Mouse (Mus musculus): Measurements from ENCODE around the gene Tbc1d15. TPM values are rescaled to one million over a fixed set of nuclear protein-coding genes. Genes with fewer than 3 reads are reported as not detected.
A peak's percentile ranks its signal among the peaks of the same experiment; 100 is the strongest.

Tbc1d15 gene
- total RNA-seq, 2 experiments from 2014 or later = 35.4 to 43.9 TPM

GRCm38 (mm10) chr10:115175591-115175991 is 75.7 kb downstream of the Tbc1d15 start:
- DNase-seq (ENCODE audit: extremely low spot score in 1 of 2, low spot score in 2 of 2) = peak; percentile 22 to 28

GRCm38 (mm10) chr10:115173336-115173735 is 77.9 kb downstream of the Tbc1d15 start:
- no peak for DNase-seq (ENCODE audit: extremely low spot score in 1 of 2, low spot score in 2 of 2)
- intact Hi-C loops (cut with DNase I) = no loop called here

More at GRCm38 (mm10) chr10:115175591-115175991, 75.7 kb downstream of the Tbc1d15 start:
- intact Hi-C loops (cut with DNase I) = no loop called here

GRCm38 (mm10) chr10:115171351-115171818 is 79.9 kb downstream of the Tbc1d15 start:
- intact Hi-C loops (cut with DNase I) = no loop called here
- peak; percentile 42 to 46 for DNase-seq (ENCODE audit: extremely low spot score in 1 of 2, low spot score in 2 of 2)

GRCm38 (mm10) chr10:115170496-115171350 is 80.5 kb downstream of the Tbc1d15 start:
- no peak for DNase-seq (ENCODE audit: extremely low spot score in 1 of 2, low spot score in 2 of 2)
- intact Hi-C loops (cut with DNase I) = no loop called here

GRCm38 (mm10) chr10:115169410-115169809 is 81.9 kb downstream of the Tbc1d15 start:
- DNase-seq (ENCODE audit: extremely low spot score in 1 of 2, low spot score in 2 of 2) = no peak
- intact Hi-C loops (cut with DNase I) = no loop called here

GRCm38 (mm10) chr10:115160289-115160688 is 91.0 kb downstream of the Tbc1d15 start:
- intact Hi-C loops (cut with DNase I) = no loop called here
- no peak for DNase-seq (ENCODE audit: extremely low spot score in 1 of 2, low spot score in 2 of 2)

Other genes starting within 250 kb of the Tbc1d15 start
- gene Tph2, start 66.4 kb downstream of the Tbc1d15 start, total RNA-seq (2021) = 1 to 10 TPM; 1.3 to 1.4 TPM
- 10 to 100 TPM; 43.7 to 46.2 TPM for gene Rab21, start 64.1 kb upstream of the Tbc1d15 start, total RNA-seq (2021)
- 10 to 100 TPM; 54.4 to 59.6 TPM for gene Tmem19, start 111.0 kb upstream of the Tbc1d15 start, total RNA-seq (2021)
- gene Thap2, start 133.0 kb upstream of the Tbc1d15 start, total RNA-seq (2021) = 10 to 100 TPM; 11.8 TPM
- gene Zfc3h1, start 133.5 kb upstream of the Tbc1d15 start, total RNA-seq (2021) = 10 to 100 TPM; 49.4 to 49.8 TPM